Mouse (Mus musculus) midbrain, postnatal 0 days (tissue): ENCODE results near the gene Krt81. TPM values are rescaled to one million over a fixed set of nuclear protein-coding genes. Genes with fewer than 3 reads are reported as not detected.

ENCODE experiments used
- ATAC-seq: fragments of 200-750 bp; cut with Nextera tagmentation; 2 replicates; pipeline ENCODE4 v1.8.0; 2017; ENCODE audit warnings: moderate number of reproducible peaks, mild to moderate bottlenecking, moderate TSS enrichment, moderate library complexity; ENCODE audit not compliant: low FRiP score
- DNase-seq: peaks from one replicate; pipeline ENCODE4 v3.0.0-alpha.2; 2015; ENCODE audit warnings: low spot score
- H3K27ac ChIP-seq: fragments of 300-500 bp; sonication (generic); 2 replicates; pipeline ENCODE4 v1.5.1; 2014; ENCODE audit warnings: low read depth, mild to moderate bottlenecking, low read length, mixed read lengths
- H3K27me3 ChIP-seq: fragments of 300-500 bp; sonication (generic); 2 replicates; pipeline ENCODE4 v1.6.1; 2014; ENCODE audit warnings: low read length, control low read depth, mixed read lengths; ENCODE audit not compliant: insufficient read depth
- H3K36me3 ChIP-seq: fragments of 300-500 bp; sonication (generic); 2 replicates; pipeline ENCODE4 v1.6.1; 2014; ENCODE audit warnings: low read length, control low read depth, mixed read lengths; ENCODE audit not compliant: insufficient read depth
- H3K4me1 ChIP-seq: fragments of 300-500 bp; sonication (generic); 2 replicates; pipeline ENCODE4 v1.6.1; 2014; ENCODE audit warnings: mild to moderate bottlenecking, control low read depth, antibody characterized with exemption, low read length, mixed read lengths; ENCODE audit not compliant: insufficient read depth
- H3K4me2 ChIP-seq: fragments of 300-500 bp; sonication (generic); 2 replicates; pipeline ENCODE4 v1.6.1; 2014; ENCODE audit warnings: low read depth, mild to moderate bottlenecking, low read length, mixed read lengths; ENCODE audit not compliant: poor library complexity, severe bottlenecking
- H3K4me3 ChIP-seq: fragments of 300-500 bp; sonication (generic); 2 replicates; pipeline ENCODE4 v1.5.1; 2014; ENCODE audit warnings: low read depth, mild to moderate bottlenecking, low read length, moderate library complexity
- H3K9ac ChIP-seq: fragments of 300-500 bp; sonication (generic); replicated peaks from 2 replicates; pipeline ENCODE4 v1.6.1; 2014; ENCODE audit warnings: mild to moderate bottlenecking, low read length, moderate library complexity, mixed read lengths; ENCODE audit not compliant: poor library complexity, severe bottlenecking
- H3K9me3 ChIP-seq: fragments of 300-500 bp; sonication (generic); 2 replicates; pipeline ENCODE4 v1.6.1; 2016; ENCODE audit warnings: low read length, control low read depth
- CTCF ChIP-seq: IDR thresholded peaks from 2 replicates; pipeline ENCODE4 v1.5.1; 2016; ENCODE audit warnings: antibody characterized with exemption, mild to moderate bottlenecking
- WGBS: fragments of 180-500 bp; shearing (Covaris S2); extraction: QIAGEN DNeasy Blood & Tissue Kit; methylation state at CpG from one replicate; pipeline ENCODE4 v1.1.7; 2014; 5-methylcytosine and 5-hydroxymethylcytosine counted together
- polyA plus RNA-seq: library from polyadenylated mRNA; unstranded; fragments of >200 nt; fragmentation: Nextera tagmentation; extraction: Ambion mirVana; gene quantifications from 2 replicates; pipeline ENCODE4 v1.2.1, GENCODE M21; 2015
- total RNA-seq: library from RNA; depleted of rRNA; stranded (reverse); fragments of >200 nt; gene quantifications from 2 replicates; pipeline ENCODE4 v1.2.3, GENCODE M21; 2014

Gene Krt81
- total and polyA plus RNA-seq, 2 experiments from 2014 or later: 0.49 TPM; not detected in 1

DNA sequence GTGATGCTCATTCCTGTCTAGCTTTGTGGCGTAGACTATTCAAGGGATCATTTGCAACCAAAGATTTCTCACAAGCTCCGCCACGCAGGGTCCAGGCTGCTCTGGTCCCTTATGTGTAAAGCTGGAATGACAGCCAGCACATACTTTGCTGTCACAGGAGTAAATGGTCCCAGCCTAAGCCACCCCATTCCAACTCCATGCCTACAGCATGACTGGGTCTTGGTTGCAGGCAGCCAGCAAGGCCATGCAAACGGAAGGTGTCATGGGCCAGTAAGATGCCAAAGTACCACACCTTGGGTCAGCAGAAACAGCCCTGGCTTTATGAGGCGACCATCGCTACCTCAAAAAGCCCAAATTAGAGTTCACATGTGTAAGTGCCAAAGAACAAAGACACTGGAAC is 30.2 kb upstream of the Krt81 start:
- no peak overlapping the region for H3K4me3 ChIP-seq
- no peak for ATAC-seq
- H3K9me3 ChIP-seq: no peaks in the 10 kb centered on the region
- DNase-seq: no peak
- H3K9ac ChIP-seq: no peak overlapping the region
- WGBS: 86% methylated on average over 6 of the region's 6 CpGs
- H3K4me2 ChIP-seq: no peak overlapping the region
- no peaks in the 10 kb centered on the region for H3K4me1 ChIP-seq
- no peak for TF ChIP-seq CTCF
- H3K27me3 ChIP-seq: no peaks in the 10 kb centered on the region
- H3K36me3 ChIP-seq: no peaks in the 10 kb centered on the region
- no peak overlapping the region for H3K27ac ChIP-seq

DNA sequence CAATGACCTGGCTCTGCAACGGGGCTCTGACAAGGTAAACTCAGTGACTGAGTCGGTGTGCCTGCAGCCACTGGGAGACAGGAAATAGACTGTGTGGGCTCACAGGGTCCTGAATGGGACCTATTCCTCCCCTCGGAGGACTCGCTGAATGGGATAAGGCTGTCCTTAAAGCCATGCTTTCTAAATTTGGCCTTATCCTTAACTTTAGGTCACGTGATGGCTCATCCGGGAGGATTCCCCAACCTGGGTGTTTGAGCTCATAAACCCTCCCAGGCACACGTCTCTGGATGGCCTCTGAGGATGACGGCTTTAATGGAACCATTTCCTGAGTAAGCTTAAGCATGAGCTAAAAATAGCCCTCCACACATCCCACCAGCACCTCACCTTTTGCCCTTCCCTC is 29.2 kb upstream of the Krt81 start:
- DNase-seq (no peak), ATAC-seq (no peak)
- Histone ChIP-seq H3K9me3 (no peaks in the 10 kb centered on the region), H3K4me1 (no peaks in the 10 kb centered on the region), H3K4me2 (no peak overlapping the region), H3K36me3 (no peaks in the 10 kb centered on the region), H3K9ac (no peak overlapping the region), H3K27me3 (no peaks in the 10 kb centered on the region), H3K4me3 (no peak overlapping the region), H3K27ac (no peak overlapping the region)
- 71% methylated on average over 8 of the region's 8 CpGs for WGBS
- TF ChIP-seq CTCF: no peak

DNA sequence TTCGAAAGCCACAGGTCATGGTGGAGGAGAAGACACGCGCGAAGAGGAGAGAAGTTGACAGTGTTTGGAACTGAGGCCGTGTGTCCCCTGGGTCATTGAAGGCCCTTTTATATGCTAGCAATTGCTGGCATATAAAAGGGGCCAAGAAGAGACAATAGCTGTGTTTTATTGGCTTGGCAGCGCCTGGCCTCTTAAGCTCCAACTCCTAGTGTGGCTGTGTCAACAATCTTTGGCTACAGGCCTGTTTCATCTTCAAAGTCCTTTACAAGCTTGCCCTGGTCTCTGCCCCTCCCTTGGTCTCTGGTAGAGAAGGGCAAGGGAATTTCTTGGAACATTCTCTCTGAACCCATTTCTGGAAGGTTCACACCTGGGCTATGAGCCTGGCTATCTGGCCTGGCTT is 27.9 kb upstream of the Krt81 start, which contains the start of gene Krt83:
Gene Krt83, minus strand, starts transcription at position 82 of the 400 bp plus-strand sequence.
- Histone ChIP-seq H3K36me3 (no peaks in the 10 kb centered on the region), H3K9ac (no peak within 1 kb of the TSS), H3K4me3 (no peak within 1 kb of the TSS), H3K9me3 (no peaks in the 10 kb centered on the region), H3K27ac (no peak within 1 kb of the TSS), H3K4me2 (no peak within 1 kb of the TSS), H3K27me3 (no peaks in the 10 kb centered on the region), H3K4me1 (no peaks in the 10 kb centered on the region)
- WGBS: 49% methylated on average over 6 of the region's 6 CpGs
- ATAC-seq (no peak), DNase-seq (peak; percentile 26)
- TF ChIP-seq CTCF: no peak

DNA sequence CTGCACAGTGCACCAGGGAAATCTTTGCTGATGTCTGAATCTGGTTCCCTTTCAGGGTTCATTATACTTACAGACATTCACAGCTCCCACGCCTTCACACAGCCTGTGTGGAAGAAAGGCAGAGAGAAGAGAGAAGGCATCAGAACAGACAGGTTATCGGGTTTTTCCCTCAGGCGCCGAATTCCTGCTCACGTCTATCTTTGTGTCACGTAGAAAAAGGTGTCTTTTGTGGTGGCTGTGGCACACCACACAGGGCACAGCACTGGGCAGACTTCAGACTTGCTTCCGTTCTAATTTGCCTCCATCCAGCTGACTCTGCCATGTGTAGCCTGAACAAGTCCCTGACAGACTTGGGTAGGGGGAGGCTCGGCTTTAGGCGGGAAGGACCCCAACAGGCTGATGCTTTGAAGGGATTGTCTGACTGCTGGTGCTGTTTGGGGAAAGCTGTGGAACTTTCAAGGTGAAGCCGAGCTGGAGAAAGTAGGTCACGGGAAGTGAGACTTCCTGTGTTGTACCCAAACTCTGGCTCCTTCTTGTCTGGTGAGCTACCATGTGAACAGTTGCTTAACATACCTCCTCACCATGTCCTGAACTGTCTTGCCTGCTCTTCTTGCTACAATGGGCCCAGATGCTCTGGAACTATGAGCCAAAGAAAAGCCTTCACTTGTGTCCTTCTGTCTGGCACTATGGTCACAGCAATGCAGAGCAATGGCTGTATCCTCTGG is 22.5 kb upstream of the Krt81 start:
- 72% methylated on average over 11 of the region's 11 CpGs for WGBS
- ATAC-seq: no peak
- DNase-seq: no peak

DNA sequence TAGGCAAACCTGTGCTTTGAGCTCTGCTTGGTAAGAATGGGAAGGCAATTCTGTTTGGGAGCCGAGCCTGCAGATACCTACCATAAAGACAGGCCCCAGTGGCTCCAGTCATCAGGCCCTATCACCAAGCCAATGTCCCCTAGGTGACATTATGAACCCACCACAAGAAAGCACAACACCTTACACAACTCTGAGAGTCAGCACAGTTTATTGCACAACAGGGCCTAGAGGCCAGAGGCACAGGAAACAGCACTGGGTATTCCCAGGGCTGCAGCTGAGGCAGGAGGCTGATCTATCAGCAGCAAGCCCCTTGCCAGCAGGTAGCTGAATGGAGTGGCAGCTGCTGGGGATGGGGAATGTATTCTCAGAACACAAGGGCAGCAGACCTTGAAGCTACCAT is 21.4 kb upstream of the Krt81 start:
- no peak for ATAC-seq
- Histone ChIP-seq H3K27ac (no peak overlapping the region), H3K4me2 (no peak overlapping the region), H3K9ac (no peak overlapping the region), H3K27me3 (no peaks in the 10 kb centered on the region), H3K36me3 (no peaks in the 10 kb centered on the region), H3K9me3 (no peaks in the 10 kb centered on the region), H3K4me3 (no peak overlapping the region), H3K4me1 (no peaks in the 10 kb centered on the region)
- no peak for TF ChIP-seq CTCF
- 82% methylated on average over 1 of the region's 1 CpGs for WGBS
- DNase-seq: no peak

More for the DNA sequence above, 22.5 kb upstream of the Krt81 start:
- no peak overlapping the region for H3K4me2 ChIP-seq
- H3K9me3 ChIP-seq: no peaks in the 10 kb centered on the region
- H3K9ac ChIP-seq: no peak overlapping the region
- no peak for TF ChIP-seq CTCF
- H3K27ac ChIP-seq: no peak overlapping the region
- no peaks in the 10 kb centered on the region for H3K36me3 ChIP-seq
- H3K4me1 ChIP-seq: no peaks in the 10 kb centered on the region
- H3K4me3 ChIP-seq: no peak overlapping the region
- no peaks in the 10 kb centered on the region for H3K27me3 ChIP-seq

DNA sequence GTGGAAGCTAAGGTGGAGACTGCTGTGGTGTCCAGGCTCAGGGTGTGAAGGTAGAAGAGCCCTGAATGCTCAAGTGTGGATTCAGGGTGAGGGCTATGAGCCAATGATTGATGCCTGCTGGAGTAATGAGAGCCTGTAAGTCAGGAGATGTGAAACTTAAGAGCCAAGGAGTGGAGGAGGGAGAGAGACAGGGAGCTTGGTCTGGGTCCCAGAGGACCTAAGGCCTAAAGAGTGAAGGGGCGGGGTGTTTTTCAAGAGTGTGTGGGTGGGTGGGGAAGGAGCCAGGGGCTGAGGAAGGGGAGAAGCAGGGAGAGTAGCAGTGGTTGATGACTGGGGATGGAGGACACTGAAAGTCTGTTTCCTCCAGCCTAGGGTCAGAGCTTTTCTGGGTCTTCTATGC is 20.1 kb upstream of the Krt81 start:
- Histone ChIP-seq H3K4me1 (peaks cover 4% of the 10 kb centered on the region; the same call in 1 of the 2 replicates), H3K36me3 (no peaks in the 10 kb centered on the region), H3K4me2 (no peak overlapping the region), H3K9me3 (no peaks in the 10 kb centered on the region), H3K27me3 (no peaks in the 10 kb centered on the region), H3K4me3 (no peak overlapping the region), H3K27ac (no peak overlapping the region), H3K9ac (no peak overlapping the region)
- DNase-seq (no peak), ATAC-seq (no peak)
- WGBS: 90% methylated on average over 1 of the region's 1 CpGs
- TF ChIP-seq CTCF: no peak
